Mouse (Mus musculus) T-helper 1 cell (primary cell): ENCODE measurements around the gene Rbms2.

Source experiments
- in situ Hi-C: fragments of 300-600 bp; cut with MboI, MseI; formaldehyde crosslinking; loops from one replicate; pipeline ENCODE4 v1.15.1; 2025; ENCODE audit warnings: high pct_unique_total_duplicates

The Rbms2 gene

GRCm38 (mm10) chr10:128092506-128093495 is 87.3 kb downstream of the Rbms2 start:
- in situ Hi-C loops, result loop anchor here (5.0 to 10.0 kb wide), 2 partner anchors 420 to 582 kb away; partner anchors contain the start of gene Suox

GRCm38 (mm10) chr10:128091564-128092505 is 88.3 kb downstream of the Rbms2 start, which contains the start of gene Baz2a:
Baz2a (plus strand) TSS chr10:128091577.
- in situ Hi-C loops, result loop anchor here (5.0 to 10.0 kb wide), 2 partner anchors 420 to 583 kb away; partner anchors contain the start of gene Suox

- in situ Hi-C loops, result loop anchor here (5.0 to 10.0 kb wide), 2 partner anchors 419 to 584 kb away; partner anchors contain the start of gene Suox
Measured at GRCm38 (mm10) chr10:128090651-128091563, 89.2 kb downstream of the Rbms2 start.

GRCm38 (mm10) chr10:128089842-128090241 is 90.3 kb downstream of the Rbms2 start:
- in situ Hi-C loops, result loop anchor here (5.0 to 10.0 kb wide), 4 partner anchors 43 to 585 kb away; partner anchors contain the start of genes Ndufa4l2 and Suox

GRCm38 (mm10) chr10:128088181-128088580 is 91.9 kb downstream of the Rbms2 start:
- in situ Hi-C loops, result loop anchor here (5.0 to 10.0 kb wide), 2 partner anchors 41 to 573 kb away; partner anchors contain the start of gene Ndufa4l2

- in situ Hi-C loops, result loop anchor here (5.0 to 10.0 kb wide), 2 partner anchors 40 to 572 kb away; partner anchors contain the start of gene Ndufa4l2
Measured at GRCm38 (mm10) chr10:128087216-128087615, 92.9 kb downstream of the Rbms2 start.

- in situ Hi-C loops, result loop anchor here (5.0 to 10.0 kb wide), 2 partner anchors 39 to 572 kb away; partner anchors contain the start of gene Ndufa4l2
Measured at GRCm38 (mm10) chr10:128086391-128086790, 93.7 kb downstream of the Rbms2 start.

- in situ Hi-C loops, result loop anchor here (10.0 kb wide), 1 partner anchor 569 kb away; the partner anchor contains the start of gene Ndufa4l2
Measured at GRCm38 (mm10) chr10:128084160-128084559, 95.9 kb downstream of the Rbms2 start.

GRCm38 (mm10) chr10:128083688-128084087 is 96.4 kb downstream of the Rbms2 start:
- in situ Hi-C loops, result loop anchor here (10.0 kb wide), 1 partner anchor 569 kb away; the partner anchor contains the start of gene Ndufa4l2

- in situ Hi-C loops, result loop anchor here (10.0 kb wide), 1 partner anchor 568 kb away; the partner anchor contains the start of gene Ndufa4l2
Measured at GRCm38 (mm10) chr10:128082880-128083421, 97.1 kb downstream of the Rbms2 start, which contains the start of gene Atp5b. Atp5b (plus strand) TSS chr10:128083273.

GRCm38 (mm10) chr10:128082477-128082808 is 97.7 kb downstream of the Rbms2 start:
- in situ Hi-C loops, result loop anchor here (10.0 kb wide), 1 partner anchor 568 kb away; the partner anchor contains the start of gene Ndufa4l2

- in situ Hi-C loops, result loop anchor here (10.0 kb wide), 1 partner anchor 567 kb away; the partner anchor contains the start of gene Ndufa4l2
Measured at GRCm38 (mm10) chr10:128081807-128082476, 98.2 kb downstream of the Rbms2 start.
